Mouse (Mus musculus): ENCODE measurements at regions not wholly inside any gene's neighbourhood (a gene's known extent, or its start where the extent isn't known, plus 50 kb on each side); places are given as distances from the start of the nearest gene placed in this dataset.

DNA sequence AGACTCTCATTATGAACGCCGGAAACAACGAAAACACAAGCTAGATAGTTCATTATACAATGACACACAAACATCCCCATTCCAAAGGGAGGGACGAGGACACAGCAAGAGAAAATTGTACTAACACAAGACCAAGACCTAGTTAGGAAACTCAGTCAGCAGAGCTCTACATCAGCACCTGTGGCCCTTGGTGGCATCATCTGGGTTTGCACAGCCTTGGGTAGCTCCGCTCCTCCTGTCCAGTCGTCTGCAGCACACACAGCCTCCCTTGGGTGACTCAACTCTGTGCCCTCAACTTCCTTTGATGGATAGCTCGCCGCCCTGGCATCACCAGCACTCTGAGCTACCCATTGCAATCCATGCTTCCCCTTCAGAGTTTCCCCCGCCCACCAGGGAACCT lies 629.7 kb upstream of the Adam5 start:
- TF ChIP-seq CTCF (IDR thresholded peaks at IDR 0.05; ENCODE audit: borderline replicate concordance, insufficient read depth, low read depth, low read length): no peak
- TF ChIP-seq POLR2A (IDR thresholded peaks at IDR 0.05; ENCODE audit: borderline replicate concordance, insufficient read depth, low read length): no peak
